Mouse (Mus musculus) urinary bladder, postnatal 14 days (tissue): ENCODE data around the gene Hbq1b.
A peak's percentile ranks its signal among the peaks of the same experiment; 100 is the strongest.
"Not testable (repeated sequence)": the region's sequence is repeated elsewhere in the genome, so short reads cannot be mapped to it uniquely, and the experiment has no call there.

Experiments used
- DNase-seq: peaks from one replicate; pipeline ENCODE4 v3.0.0; 2021; ENCODE audit warnings: low spot score

Gene Hbq1b

DNA sequence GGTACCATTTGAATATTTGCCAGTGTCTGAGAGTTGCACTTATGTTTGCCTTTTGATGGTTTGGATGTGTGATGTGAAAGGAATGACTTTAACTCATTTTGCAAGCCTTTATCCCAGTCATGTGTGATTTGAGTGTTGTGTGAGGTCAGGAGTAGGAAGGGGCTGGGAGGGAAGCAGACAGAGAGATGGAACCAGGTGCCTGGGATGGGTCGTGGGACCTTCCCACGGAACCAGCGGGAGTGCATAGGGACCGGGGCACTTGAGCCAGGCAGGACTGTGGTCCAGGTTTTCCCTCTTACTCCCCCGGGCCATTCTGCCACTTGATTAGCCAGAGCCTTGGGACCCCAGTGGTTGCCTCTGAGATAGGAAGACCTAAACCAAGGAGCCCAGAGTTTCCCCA, 18.8 kb upstream of the Hbq1b start:
- no peak for DNase-seq

DNA sequence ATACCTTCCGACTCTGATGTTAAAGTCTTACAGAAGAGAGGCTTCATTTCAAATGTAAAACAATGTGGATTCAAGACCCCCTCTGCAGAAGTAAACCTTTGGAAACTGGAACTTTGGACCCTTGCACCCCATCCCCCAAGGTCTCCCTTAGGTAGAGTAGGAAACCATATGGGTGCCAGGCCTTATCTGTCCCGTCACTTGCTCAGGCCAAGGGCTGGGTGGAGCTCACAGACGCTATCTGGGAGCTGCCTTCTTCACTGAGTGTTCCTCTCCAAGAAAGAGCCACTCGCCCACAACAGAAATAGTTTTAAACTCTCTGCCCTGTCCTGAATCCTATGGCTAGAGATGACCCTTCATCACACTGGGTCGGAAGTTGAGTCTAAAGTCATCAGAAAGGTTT, 17.8 kb upstream of the Hbq1b start:
- no peak for DNase-seq

DNA sequence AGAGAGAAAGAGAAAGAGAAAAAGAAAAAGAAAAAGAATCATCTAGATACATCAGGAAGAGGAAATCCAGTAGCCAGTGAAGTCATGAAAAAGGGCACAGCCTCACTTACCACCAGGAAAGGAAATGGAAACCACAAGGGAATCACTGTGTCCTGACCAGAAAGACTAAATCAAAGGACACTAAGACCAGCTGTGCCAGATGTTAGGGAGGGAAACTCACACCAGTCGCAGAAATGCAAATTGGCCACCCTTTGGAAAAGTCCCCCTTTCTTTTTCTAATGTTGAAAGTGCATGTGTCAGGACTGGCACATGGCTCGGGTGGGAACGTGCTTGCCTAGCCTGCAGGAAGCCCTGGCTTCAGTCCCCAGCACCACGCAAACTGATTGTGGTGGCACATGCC, 15.6 kb upstream of the Hbq1b start:
- no peak for DNase-seq

DNA sequence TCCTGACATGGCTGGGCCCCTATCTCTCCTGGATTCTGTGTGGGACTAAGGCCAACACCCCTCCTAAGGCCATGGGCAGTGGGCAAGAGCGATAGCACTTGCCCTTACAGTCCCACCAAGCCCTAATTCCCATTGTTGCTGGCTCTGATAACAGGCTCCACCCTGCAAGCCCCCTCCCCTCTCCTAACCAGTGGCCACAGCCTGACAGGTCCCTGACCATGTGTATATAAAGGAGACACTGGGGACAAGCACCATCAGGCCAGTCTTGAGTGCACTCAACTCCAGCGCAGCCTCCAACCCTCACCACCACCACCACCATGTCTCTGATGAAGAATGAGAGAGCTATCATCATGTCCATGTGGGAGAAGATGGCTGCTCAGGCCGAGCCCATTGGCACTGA, 10.4 kb upstream of the Hbq1b start, which contains the start of gene Hba-x:
TSS of gene Hba-x (plus strand) at position 54 of the 400 bp plus-strand sequence.
- DNase-seq = no peak

DNA sequence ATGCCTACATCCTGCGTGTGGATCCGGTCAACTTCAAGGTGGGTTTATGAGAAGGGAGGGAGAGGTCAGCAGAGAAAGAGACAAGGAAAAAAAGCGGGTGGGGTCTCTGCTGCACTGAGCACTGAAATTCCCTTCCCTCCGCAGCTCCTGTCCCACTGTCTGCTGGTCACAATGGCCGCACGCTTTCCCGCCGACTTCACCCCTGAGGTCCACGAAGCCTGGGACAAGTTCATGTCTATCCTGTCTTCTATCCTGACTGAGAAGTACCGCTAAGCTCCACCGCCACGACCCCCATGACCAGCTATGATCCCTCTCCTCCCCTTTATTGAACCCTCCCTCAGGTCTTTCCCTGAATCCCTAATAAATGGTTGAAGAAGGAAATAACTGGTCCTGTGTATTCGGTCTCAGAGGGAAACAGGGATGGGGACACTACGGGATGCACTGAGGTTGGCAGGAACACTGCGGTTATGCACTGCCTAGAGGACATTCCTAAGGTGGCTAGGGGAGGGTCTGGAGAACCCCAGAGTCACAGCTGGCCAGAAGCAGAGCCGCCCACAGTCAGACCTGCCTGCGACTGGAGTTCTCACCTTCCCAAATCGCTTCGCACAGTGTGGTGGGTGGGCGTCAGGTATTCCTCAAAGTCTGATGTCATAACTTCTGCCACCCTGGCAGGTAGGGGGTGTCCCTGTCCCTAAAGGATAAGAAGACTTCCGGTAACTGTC, 8.9 kb upstream of the Hbq1b start:
- no peak for DNase-seq

DNA sequence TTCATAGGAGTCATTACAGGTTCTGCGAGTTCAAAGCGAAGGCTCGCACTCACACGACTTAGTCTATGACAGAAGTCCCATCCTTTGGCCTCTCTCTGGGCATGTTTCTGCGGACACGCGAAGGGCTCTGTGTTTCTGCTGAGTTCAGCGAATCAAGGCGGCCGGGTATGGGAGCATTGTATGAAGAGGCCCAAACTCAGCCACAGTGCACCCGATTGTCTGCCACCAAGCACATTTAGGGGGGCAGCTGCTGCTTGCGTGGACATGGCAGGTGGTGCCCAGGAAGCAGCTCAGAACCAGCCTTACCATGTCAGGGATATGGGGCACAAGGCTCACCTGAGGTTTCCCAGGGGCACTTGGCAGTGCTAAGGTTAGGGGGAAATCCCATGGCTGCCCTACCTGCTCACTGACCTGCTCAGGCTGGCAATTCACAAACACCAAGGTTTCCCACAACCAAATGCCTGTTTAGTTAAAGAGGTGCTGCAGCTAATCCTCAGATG, 8.3 kb upstream of the Hbq1b start:
- DNase-seq = no peak

DNA sequence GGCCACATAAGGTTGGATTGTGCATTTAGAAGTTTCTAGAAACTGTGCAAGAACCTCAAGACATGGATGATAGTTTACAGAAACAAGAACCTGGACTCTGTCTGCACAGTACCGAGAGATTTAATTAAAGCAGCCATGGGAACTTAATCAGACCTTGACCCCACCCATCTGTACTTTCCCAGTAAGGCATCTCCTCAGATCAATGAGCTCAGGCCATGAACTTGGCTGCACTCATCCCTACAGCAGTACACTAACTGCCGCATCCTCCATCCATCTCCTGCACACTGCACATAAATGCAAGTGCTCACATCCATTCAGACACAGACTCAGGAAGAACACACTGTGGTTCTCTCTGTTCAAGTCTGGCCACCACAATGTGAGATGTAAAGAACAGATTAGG, 6.1 kb upstream of the Hbq1b start:
- DNase-seq = no peak

DNA sequence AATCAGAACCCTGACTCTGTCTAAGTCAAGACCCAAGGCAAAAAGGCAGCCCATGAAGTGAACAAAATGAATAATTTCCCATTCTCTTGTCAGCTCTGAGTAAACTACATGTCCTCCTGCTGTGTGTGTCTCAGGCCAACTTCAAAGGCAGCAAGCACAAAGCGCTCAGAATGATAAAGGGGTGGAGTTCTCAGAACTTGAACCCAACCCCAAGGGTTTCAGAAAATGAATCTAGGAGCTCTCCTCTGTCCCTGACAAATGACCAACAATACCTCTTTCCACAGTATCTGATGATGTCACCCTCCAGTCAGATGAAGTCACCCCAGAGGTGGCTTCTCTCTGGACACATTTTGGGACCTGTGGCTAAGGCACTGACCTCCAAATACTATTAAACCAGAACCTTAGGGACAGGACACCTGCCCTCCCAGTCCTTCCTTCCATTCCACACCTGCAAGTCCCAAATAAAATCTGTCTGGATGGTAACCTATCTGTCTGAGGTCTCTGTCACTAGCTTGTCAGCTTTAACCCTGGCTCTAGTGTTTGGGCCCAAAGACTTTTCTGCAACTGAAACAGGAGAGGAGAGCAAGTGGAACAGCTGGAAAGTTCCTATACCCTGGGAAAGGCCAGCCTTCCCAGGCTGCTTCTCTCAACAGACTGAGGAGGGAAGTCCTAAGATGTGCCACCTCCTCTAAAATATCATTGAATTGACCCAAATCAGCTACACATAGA, 5.2 kb upstream of the Hbq1b start:
- no peak for DNase-seq

DNA sequence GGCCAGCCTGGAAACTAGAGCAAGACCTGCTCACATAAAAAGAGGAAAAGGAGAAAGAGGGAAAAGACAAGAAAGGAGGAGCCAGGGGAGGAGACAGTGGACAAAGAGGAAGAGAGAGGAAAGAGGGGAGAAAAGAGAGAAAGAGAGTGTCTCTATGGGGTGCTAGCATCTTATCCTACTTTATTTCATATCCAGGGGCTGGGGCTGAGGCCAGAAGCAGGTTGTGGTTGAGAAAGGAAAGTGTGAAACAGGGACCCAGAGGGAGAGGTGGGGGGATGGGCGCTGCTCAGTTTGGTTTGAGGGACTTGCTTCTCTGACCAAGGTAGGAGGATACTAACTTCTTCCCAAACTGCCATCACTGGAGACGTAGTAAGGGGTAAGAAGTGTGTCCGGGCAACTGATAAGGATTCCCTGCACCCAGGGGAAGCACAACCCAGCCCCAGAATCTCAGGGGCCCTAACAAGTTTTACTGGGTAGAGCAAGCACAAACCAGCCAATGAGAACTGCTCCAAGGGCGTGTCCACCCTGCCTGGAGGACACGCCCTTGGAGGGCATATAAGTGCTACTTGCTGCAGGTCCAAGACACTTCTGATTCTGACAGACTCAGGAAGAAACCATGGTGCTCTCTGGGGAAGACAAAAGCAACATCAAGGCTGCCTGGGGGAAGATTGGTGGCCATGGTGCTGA, 3.5 kb upstream of the Hbq1b start, which contains the start of gene Hba-a1:
TSS of gene Hba-a1 (plus strand) at position 421 of the 687 bp plus-strand sequence.
- DNase-seq = not testable (repeated sequence)

DNA sequence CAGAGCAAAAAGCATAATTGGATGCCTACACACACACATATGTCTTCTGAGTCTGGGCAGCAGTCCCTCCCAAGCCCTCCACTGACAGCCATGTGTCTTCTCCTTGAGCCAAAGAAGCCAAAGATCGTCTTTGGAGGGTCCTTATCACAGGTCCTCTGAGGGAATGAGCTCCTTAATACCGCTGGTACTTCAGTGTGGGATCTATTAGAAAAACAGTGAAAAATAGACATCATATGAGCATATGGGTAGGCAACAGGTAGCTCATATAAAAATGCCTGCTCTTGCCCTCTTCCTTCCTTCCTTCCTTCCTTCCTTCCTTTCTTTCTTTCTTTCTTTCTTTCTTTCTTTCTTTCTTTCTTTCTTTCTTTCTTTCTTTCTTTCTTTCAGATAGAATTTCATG, 2.2 kb upstream of the Hbq1b start:
- DNase-seq = not testable (repeated sequence)

DNA sequence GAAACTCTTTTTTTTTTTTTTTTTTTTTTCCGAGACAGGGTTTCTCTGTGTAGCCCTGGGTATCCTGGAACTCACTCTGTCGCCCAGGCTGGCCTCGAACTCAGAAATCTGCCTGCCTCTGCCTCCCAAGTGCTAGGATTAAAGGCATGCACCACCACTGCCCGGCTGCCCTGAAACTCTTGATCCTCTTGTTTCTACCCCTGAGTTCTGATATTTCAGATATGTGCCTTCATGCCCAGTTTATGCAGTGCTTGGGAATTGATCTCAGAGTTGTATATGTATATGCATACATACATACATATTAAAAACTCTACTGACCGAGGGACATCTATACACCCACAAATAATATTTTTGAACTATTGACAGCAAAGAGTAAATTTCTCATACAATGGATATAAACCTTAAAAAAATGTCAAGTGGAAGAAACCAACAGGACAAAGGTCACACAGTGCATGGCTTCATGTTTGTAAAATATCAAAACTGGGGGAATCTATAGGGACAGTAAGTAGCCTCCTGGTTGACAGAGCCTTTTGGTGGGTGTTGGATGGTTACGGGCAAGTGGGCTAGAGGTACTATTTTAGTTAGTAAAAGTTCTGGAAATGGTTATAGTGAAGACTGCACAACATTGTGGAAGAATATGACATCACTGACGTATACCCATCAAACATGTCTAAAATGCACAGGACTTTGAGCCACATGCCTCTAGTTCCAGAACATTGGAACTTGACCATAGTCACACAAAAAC, 1.6 kb upstream of the Hbq1b start:
- no peak for DNase-seq

DNA sequence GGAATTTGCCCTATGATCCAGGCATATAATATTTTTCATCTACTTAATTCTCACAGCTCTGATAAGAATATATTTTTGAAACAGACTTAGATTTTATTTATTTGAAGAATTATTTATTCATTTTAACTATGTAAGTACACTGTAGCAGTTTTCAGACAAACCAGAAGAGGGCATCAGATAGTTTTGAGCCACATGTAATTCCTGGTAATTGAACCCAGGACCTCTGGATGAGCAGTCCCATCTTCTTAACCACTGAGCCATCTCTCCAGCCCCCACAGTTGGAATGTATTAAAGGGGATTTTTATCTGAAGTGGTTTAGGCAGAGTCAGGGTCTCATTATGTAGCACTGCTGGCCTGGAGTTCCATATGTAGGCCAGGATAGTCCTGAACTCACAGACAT, 878 bp upstream of the Hbq1b start:
- DNase-seq = not testable (repeated sequence)

DNA sequence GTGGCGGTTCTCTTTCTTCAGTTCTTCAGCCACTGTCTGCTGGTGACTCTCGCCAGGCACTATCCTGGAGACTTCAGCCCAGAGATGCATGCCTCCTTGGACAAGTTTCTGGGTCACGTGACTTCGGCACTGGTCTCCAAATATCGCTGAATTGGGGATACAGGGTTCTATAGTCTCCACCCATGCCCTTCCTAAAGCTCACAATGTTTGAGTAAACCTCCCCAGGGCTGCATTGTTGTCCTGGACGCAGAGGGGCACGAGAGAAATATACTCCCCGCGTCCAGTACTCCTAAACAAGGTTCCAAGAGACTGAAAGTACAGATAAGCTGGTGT, 694 bp downstream of the Hbq1b start:
- DNase-seq = no peak

DNA sequence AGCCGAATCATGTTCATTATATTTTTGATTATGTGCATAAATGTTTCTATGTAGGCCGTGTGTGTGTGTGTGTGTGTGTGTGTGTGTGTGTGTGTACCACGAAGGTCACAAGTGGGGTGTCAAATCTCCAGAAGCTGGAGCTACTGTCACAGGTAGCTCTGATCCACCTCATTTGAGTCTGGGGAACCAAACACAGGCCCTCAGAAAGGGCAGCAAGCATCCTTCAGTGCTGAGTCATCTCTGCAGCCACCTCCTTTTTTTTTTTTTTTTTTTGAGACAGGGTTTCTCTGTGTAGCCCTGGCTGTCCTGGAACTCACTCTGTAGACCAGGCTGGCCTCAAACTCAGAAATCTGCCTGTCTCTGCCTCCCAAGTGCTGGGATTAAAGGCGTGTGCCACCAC, 6.1 kb downstream of the Hbq1b start:
- not testable (repeated sequence) for DNase-seq

DNA sequence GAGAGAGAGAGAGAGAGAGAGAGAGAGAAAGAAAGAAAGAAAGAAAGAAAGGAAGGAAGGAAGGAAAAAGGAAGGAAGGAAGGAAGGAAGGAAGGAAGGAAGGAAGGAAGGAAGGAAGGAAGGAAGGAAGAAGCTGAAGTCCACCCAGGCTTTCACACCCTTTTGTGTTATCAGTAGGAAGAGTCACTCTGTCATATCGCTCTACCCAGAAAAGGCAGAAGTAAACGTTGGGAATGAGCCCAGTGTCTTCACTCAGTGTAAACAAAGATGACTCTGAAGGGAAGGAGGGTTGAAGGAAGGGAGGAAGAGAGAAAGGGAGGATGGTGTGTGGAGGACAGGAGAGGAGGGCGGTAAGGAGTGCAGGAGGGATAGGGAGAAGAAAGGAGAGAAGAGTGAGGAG, 6.7 kb downstream of the Hbq1b start:
- not testable (repeated sequence) for DNase-seq

DNA sequence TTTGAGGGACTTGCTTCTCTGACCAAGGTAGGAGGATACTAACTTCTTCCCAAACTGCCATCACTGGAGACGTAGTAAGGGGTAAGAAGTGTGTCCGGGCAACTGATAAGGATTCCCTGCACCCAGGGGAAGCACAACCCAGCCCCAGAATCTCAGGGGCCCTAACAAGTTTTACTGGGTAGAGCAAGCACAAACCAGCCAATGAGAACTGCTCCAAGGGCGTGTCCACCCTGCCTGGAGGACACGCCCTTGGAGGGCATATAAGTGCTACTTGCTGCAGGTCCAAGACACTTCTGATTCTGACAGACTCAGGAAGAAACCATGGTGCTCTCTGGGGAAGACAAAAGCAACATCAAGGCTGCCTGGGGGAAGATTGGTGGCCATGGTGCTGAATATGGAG, 9.4 kb downstream of the Hbq1b start, which contains the start of gene Hba-a2:
TSS of gene Hba-a2 (plus strand) at position 287 of the 400 bp plus-strand sequence.
- not testable (repeated sequence) for DNase-seq

DNA sequence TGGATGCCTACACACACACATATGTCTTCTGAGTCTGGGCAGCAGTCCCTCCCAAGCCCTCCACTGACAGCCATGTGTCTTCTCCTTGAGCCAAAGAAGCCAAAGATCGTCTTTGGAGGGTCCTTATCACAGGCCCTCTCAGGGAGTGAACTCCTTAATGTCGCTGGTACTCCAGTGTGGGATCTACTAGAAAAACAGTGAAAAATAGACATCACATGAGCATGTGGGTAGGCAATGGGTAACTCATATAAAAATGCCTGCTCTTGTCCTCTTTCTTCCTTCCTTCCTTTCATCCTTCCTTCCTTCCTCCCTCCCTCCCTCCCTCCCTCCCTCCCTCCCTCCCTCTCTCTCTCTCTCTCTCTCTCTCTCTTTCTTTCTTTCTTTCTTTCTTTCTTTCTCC, 10.7 kb downstream of the Hbq1b start:
- not testable (repeated sequence) for DNase-seq

DNA sequence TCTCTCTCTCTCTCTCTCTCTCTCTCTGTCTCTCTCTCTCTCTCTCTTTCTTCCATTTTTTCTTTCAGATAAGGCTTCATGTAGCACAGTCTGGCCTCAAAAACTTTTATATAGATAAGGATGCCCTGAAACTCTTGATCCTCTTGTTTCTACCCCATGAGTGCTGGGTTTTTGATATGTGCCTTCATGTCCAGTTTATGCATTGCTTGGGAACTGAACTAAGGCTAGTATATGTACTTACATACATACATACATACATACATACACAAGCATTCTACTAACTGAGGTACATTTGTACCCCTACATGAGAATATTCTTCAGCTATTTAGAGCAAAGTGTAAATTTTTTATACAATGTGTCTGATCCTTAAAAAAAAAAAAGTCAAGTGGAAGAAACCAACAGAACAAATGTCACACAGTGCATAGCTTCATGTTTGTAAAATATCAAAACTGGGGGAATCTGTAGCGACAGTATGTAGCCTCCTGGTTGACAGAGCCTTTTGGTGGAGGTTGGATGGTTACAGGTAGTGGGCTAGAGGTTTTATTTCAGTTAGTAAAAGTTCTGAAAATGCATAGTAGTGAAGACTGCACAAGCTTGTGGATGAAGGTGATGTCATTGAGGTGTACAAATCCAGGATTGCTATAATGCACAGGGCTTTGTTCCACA, 11.2 kb downstream of the Hbq1b start:
- DNase-seq = no peak

DNA sequence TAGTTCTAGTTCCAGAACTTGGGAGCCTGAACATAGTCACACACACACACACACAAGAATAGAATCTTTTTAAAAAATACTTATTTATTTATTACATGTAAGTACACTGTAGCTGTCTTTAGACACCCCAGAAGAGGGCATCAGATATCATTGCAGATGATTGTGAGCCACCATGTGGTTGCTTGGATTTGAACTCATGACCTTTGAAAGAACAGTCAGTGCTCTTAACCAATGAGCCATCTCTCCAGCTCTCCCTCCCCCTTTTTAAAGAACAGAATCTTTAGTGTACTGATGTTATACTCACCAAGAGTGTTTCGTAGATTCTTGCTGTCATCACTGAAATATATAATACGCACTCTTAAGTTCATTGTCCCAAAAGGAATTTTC, 11.8 kb downstream of the Hbq1b start:
- no peak for DNase-seq

DNA sequence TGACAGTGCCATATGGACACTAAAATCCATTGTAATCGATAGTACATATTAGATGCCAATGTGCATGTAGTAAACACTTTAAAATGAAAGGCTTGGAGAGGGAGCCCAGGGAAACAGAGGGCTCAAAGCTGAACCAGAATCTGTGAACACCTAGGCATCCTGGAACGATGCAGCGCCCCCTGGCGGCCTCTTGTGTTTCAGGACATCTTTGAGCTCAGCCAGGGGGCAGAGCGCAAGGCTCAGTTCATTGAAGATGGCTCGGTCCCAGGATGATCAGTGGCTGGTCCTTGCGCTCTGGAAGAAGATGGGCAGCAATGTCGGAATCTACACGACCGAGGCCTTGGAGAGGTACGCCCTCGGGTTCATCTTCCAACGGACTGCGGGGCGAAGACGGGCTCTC, 13.1 kb downstream of the Hbq1b start, which contains the start of gene Hbq1a:
TSS of gene Hbq1a (plus strand) at position 205 of the 400 bp plus-strand sequence.
- DNase-seq = peak; percentile 64
